Mouse (Mus musculus): ENCODE results near the gene Xkr8. TPM values are rescaled to one million over a fixed set of nuclear protein-coding genes. Genes with fewer than 3 reads are reported as not detected.

Gene Xkr8
- total RNA-seq, 2 experiments from 2014 or later: 0.54 to 0.70 TPM

- TF ChIP-seq CTCF (IDR thresholded peaks at IDR 0.05): no peak
Measured at GRCm38 (mm10) chr4:132731616-132732015, 730 bp downstream of the Xkr8 start.

GRCm38 (mm10) chr4:132728233-132728632 is 4.1 kb downstream of the Xkr8 start:
- no peak for TF ChIP-seq CTCF (IDR thresholded peaks at IDR 0.05)
- H3K27ac ChIP-seq: no peak overlapping the region

More at GRCm38 (mm10) chr4:132731616-132732015, 730 bp downstream of the Xkr8 start:
- intact Hi-C loops (cut with DNase I): no loop called here
- Histone ChIP-seq H3K27ac (peak overlapping the region; percentile 75; the same call in 1 of the 2 replicates), H3K4me3 (peak overlapping the region; percentile 89)
- no peak for DNase-seq

GRCm38 (mm10) chr4:132718251-132718650 is 14.1 kb downstream of the Xkr8 start:
- no peak overlapping the region for H3K27ac ChIP-seq
- no peak overlapping the region for H3K4me3 ChIP-seq
- no peak for DNase-seq
- intact Hi-C loops (cut with DNase I): no loop called here
- no peak for TF ChIP-seq CTCF (IDR thresholded peaks at IDR 0.05)

More at GRCm38 (mm10) chr4:132728233-132728632, 4.1 kb downstream of the Xkr8 start:
- no peak for DNase-seq
- intact Hi-C loops (cut with DNase I): no loop called here
- H3K4me3 ChIP-seq: no peak overlapping the region

GRCm38 (mm10) chr4:132713181-132713580 is 19.2 kb downstream of the Xkr8 start:
- no peak overlapping the region for H3K4me3 ChIP-seq
- no peak for TF ChIP-seq CTCF (IDR thresholded peaks at IDR 0.05)
- DNase-seq: no peak
- intact Hi-C loops (cut with DNase I): no loop called here
- no peak overlapping the region for H3K27ac ChIP-seq

GRCm38 (mm10) chr4:132706885-132707284 is 25.5 kb downstream of the Xkr8 start:
- no peak for DNase-seq
- no peak for TF ChIP-seq CTCF (IDR thresholded peaks at IDR 0.05)
- intact Hi-C loops (cut with DNase I): no loop called here
- Histone ChIP-seq H3K4me3 (no peak overlapping the region), H3K27ac (no peak overlapping the region)

- H3K4me3 ChIP-seq: no peak overlapping the region
- intact Hi-C loops (cut with DNase I): no loop called here
- no peak for DNase-seq
- TF ChIP-seq CTCF (IDR thresholded peaks at IDR 0.05): no peak
- no peak overlapping the region for H3K27ac ChIP-seq
Measured at GRCm38 (mm10) chr4:132702076-132702475, 30.3 kb downstream of the Xkr8 start.

GRCm38 (mm10) chr4:132693366-132693765 is 39.0 kb downstream of the Xkr8 start:
- Histone ChIP-seq H3K27ac (no peak overlapping the region), H3K4me3 (no peak overlapping the region)
- intact Hi-C loops (cut with DNase I): no loop called here
- TF ChIP-seq CTCF (IDR thresholded peaks at IDR 0.05): no peak
- no peak for DNase-seq

GRCm38 (mm10) chr4:132689634-132690033 is 42.7 kb downstream of the Xkr8 start:
- no peak for DNase-seq
- H3K27ac ChIP-seq: no peak overlapping the region
- H3K4me3 ChIP-seq: no peak overlapping the region
- TF ChIP-seq CTCF (IDR thresholded peaks at IDR 0.05): no peak
- intact Hi-C loops (cut with DNase I): no loop called here

GRCm38 (mm10) chr4:132676771-132677539 is 55.4 kb downstream of the Xkr8 start:
- no peak overlapping the region for H3K4me3 ChIP-seq
- peak; percentile 31 for DNase-seq
- no peak overlapping the region for H3K27ac ChIP-seq
- TF ChIP-seq CTCF (IDR thresholded peaks at IDR 0.05): peak; percentile 71
- intact Hi-C loops (cut with DNase I): loop anchor here (2.0 kb wide), 1 partner anchor 130 kb away; no protein-coding TSS in a partner anchor

Other genes starting within 250 kb of the Xkr8 start
- gene Sesn2, start 222.0 kb downstream of the Xkr8 start, total RNA-seq (2021): 1 to 10 TPM; 1.5 to 2.1 TPM
- gene Atpif1, start 198.9 kb downstream of the Xkr8 start, total RNA-seq (2021): 10 to 100 TPM; 41.0 to 60.0 TPM
- gene Dnajc8, start 197.0 kb downstream of the Xkr8 start, total RNA-seq (2021): 10 to 100 TPM; 47.2 to 59.3 TPM
- under 1 TPM; 0.56 to 0.98 TPM for gene Ptafr, start 168.5 kb downstream of the Xkr8 start, total RNA-seq (2021)
- gene Eya3, start 93.6 kb downstream of the Xkr8 start, total RNA-seq (2021): 10 to 100 TPM; 11.2 to 15.5 TPM
- under 1 TPM; 0.47 to 0.66 TPM for gene Smpdl3b, start 24.7 kb upstream of the Xkr8 start, total RNA-seq (2021)
- gene Rpa2, start 35.8 kb upstream of the Xkr8 start, total RNA-seq (2021): 10 to 100 TPM; 14.2 to 16.3 TPM
- gene Themis2, start 63.8 kb upstream of the Xkr8 start, total RNA-seq (2021): under 1 TPM; 0.69 to 0.70 TPM
- gene Ppp1r8, start 110.6 kb upstream of the Xkr8 start, total RNA-seq (2021): 10 to 100 TPM; 13.6 to 14.8 TPM
- gene Stx12, start 152.0 kb upstream of the Xkr8 start, total RNA-seq (2021): 10 to 100 TPM; 24.1 to 25.7 TPM
- 10 to 100 TPM; 23.5 to 29.9 TPM for gene Fam76a, start 190.0 kb upstream of the Xkr8 start, total RNA-seq (2021)
- under 1 TPM in 1 of 2 experiments, not detected in 1; 0.06 TPM for gene Fgr, start 241.5 kb upstream of the Xkr8 start, total RNA-seq (2021)